Mouse (Mus musculus) cerebellum, adult 2 months (tissue): ENCODE results near the gene Igfbp7.

Experiments
- CTCF ChIP-seq: fragments of 200-500 bp; IDR thresholded peaks from 2 replicates; pipeline ENCODE4 v1.5.1; 2011; ENCODE audit warnings: low read depth, mild to moderate bottlenecking, control low read depth, low read length, moderate library complexity, borderline replicate concordance; ENCODE audit not compliant: insufficient read depth
- POLR2A ChIP-seq: fragments of 200-500 bp; IDR thresholded peaks from 2 replicates; pipeline ENCODE4 v1.6.1; 2011; ENCODE audit warnings: low read length, control low read depth, borderline replicate concordance; ENCODE audit not compliant: insufficient read depth

DNA sequence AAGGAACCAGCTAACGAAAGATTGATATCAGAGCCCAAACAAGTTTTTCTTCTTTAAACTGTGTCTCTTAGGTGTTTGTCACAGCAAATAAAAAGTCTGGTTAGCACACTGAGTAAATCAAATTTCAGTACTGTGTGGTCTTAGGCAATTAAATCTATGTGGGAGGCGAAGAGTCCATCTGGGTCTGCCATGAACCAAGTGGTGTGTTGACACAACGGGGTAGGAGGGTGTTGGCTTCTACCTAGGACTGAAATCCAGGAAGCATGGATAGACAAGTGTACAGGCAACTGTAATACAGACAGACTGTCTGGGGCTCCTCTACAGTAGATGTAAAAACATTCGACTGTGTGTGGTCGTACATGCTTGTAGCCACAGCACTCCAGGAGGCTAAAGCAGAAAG, 38.4 kb downstream of the Igfbp7 start:
- TF ChIP-seq POLR2A (no peak), CTCF (no peak)
